Mouse (Mus musculus): ENCODE data around the gene Foxo4.

Gene Foxo4

GRCm38 (mm10) chrX:101253952-101254729, at the start of gene Foxo4:
Gene Foxo4 (plus strand): TSS chrX:101254528.
- peak; percentile 81 to 89 for DNase-seq

GRCm38 (mm10) chrX:101221834-101222795, 32.2 kb upstream of the Foxo4 start, which contains the start of gene Snx12:
Gene Snx12 (minus strand): TSS chrX:101222563.
- DNase-seq: peak; percentile 89 to 92

GRCm38 (mm10) chrX:101222796-101223162, 31.5 kb upstream of the Foxo4 start:
- DNase-seq: no peak

DNA sequence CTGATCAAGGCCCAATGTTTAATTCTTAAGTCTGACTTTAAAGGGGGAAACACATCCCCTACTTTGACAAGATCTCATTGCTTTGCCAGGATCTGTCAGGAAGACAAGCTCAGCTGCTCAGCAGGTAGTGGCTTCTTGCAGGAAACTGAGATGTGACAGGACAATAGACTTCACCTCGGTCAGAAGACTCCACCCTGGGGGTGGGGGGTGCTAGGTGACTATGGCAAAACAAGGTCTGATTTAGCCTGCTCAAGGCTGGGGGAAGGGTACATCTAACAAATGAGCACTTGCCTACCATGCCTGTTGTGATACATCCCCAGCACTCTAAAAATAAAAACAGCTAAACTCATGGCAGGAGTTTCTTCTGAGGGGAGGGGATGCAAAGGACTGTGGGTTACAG, 9.3 kb upstream of the Foxo4 start:
- no peak for DNase-seq

GRCm38 (mm10) chrX:101254740-101255139, 412 bp downstream of the Foxo4 start:
- DNase-seq: peak in 1 of 2 experiments; percentile 24

DNA sequence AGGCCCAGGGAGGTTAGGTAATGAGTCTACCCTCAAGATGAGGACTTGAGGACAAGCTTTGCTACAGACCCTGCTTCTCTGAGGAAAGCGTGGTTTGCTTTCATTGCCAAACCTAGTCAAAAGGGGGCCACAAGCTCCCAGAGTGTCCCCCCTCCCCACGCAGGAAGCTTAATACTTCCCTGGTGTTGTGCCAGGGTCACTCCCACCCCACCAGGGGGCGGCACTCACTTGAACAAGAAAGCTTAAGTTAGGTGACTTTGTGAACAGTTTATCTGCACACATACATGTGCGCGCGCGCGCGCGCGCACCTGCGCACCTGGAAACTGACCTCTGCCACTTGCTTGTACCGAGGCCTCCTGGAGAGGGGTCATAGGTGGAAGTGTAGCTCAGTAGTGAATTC, 2.3 kb downstream of the Foxo4 start:
- DNase-seq: peak in 1 of 2 experiments; percentile 25

- no peak for DNase-seq
Observed at GRCm38 (mm10) chrX:101260441-101261325, 6.4 kb downstream of the Foxo4 start.

DNA sequence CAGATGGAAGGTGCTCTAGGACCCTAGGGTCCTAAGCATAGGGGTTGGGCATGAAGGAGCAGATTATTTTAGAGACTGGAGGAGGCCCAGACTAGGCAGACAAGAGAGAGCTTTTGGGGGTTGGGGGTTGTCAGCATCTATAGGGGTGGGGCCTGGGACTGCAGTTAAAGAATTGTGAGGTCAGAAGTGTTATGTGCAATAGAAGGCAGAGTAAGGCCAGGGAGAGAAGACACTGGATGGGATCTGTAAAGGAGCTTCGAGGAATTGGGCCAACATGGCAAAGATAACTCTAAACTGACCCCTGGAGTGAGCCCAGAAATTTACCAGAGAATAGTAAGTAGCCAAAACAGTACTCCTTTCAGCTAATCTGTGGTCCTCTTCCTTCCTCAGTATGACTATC, 9.6 kb downstream of the Foxo4 start, which contains the start of gene Gm614:
TSS of gene Gm614 (minus strand) at position 101 of the 400 bp plus-strand sequence.
- no peak for DNase-seq

- DNase-seq: no peak
Observed at GRCm38 (mm10) chrX:101266631-101267030, 12.3 kb downstream of the Foxo4 start.

DNA sequence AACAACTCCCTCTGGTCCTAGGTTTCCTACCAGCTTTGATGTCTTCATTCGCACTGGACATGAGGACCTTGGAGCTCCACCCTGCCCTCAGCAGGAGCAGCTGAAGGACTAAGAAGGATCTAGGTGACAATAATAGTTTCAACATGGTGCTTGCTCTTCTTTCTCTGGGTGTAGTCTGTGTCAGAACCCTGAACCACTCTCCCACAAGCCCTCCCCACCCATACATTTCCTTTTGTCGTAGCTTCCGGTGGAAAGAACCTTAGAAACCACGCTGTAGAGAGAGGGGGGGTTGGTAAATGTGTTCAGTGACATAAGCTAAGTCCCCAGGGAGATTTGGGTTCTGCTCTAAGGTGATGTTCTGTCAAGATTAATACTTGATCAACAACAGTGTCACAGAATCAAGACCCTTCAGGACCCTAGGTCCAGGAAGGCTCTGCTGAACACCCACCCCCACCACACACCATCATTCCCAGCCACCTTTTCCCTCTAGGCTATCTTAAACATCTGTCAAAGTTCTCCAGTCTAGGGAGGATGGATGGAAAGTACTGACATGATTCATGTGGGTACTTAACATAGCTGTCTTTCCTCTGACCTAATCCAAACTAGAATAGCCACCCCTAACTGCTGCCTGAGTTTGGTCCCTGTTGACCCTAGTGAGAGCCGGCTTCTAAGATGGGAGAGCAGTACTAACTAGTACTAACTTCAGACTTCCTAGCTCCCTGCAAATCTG, 13.9 kb downstream of the Foxo4 start, which contains the start of gene Il2rg:
TSS of gene Il2rg (minus strand) at position 231 of the 730 bp plus-strand sequence.
- no peak for DNase-seq

DNA sequence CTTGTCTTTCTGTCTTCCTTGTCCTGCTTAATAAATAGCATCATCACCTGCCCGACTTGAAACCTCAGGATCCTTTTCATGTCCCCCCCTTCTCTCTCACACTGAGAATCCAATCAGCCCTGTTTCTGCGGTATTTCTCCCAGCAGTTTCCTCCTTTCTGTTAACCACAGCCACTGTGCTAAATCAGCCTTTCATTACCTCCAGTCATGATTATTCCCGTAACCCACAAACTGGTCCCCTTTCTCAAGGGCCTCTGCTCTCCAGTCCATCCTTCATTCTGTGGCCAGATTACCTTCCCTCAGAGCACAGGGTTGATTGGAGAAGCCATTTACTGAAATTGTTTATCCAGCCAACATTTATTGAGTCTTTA, 14.4 kb downstream of the Foxo4 start, which contains the start of gene Gm20489:
TSS of gene Gm20489 (minus strand) at position 269 of the 370 bp plus-strand sequence.
- no peak for DNase-seq

DNA sequence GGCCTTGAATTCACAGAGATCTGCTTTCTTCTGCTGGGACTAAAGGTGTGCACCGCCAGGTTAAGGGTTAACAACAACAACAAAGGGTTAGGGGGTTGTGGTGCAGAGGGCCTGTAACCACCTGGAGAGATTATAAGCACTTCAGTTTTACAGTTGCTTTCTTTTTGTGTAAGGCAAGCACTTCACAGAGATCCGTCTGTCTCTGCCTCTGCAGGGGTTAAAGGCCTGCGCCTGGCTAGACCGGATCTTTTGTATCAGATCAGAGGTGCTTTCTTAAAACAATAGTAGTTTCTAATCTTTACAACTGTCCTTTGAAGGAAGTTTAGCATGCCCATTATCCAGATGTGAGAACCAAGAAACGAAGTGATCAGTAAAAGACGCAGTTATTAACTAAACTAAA, 19.1 kb downstream of the Foxo4 start:
- DNase-seq: no peak

- DNase-seq: peak; percentile 88 to 94
Observed at GRCm38 (mm10) chrX:101273875-101274738, 19.8 kb downstream of the Foxo4 start, which contains the start of gene Med12. Gene Med12 (plus strand): TSS chrX:101274030.

- DNase-seq: no peak
Observed at GRCm38 (mm10) chrX:101282813-101283212, 28.5 kb downstream of the Foxo4 start.

DNA sequence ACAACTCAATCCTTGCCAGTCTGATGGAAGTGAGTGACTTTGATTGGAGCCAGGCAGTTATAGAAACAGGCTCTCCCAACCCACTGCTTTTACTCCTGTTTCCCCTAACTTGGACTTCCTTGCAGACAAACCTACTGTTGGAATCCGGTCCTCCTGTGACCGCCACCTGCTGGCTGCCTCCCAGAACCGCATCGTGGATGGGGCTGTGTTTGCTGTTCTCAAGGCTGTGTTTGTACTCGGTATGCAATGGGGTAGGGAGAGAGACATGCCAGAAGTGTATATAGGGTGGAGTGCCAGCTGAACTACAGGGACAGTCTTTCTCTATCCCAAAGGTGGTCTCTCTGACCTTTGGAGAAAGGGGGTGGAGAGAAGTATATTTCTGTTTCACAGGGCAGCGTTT, 31.2 kb downstream of the Foxo4 start:
- DNase-seq: peak; percentile 66 to 78

GRCm38 (mm10) chrX:101285953-101286670, 31.8 kb downstream of the Foxo4 start:
- DNase-seq: no peak

- no peak for DNase-seq
Observed at GRCm38 (mm10) chrX:101287543-101287942, 33.2 kb downstream of the Foxo4 start.

DNA sequence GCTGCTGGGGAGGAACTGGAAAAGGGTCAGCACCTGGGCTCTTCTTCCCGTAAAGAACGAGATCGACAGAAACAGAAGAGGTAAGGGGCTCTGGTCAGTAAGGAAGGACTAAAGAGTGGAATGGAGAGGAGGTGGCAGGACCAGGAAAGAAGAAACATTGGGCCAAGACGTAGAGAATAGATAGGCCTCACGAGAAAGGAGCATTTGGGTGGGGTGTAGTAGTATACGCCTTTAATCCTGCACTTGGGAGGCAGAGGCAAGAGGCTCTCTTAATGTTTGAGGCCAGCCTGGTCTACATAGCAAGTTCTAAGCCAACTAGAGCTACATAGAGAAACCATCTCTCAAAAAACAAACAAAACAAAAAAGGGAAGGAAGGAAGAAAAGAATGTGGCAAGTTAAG, 34.1 kb downstream of the Foxo4 start:
- no peak for DNase-seq

GRCm38 (mm10) chrX:101289037-101289436, 34.7 kb downstream of the Foxo4 start:
- no peak for DNase-seq

- DNase-seq: no peak
Observed at GRCm38 (mm10) chrX:101290111-101290510, 35.8 kb downstream of the Foxo4 start.
